Mouse (Mus musculus) spleen, adult 2 months (tissue): Measurements from ENCODE around the gene Slc7a8.

Experiments used
- CTCF ChIP-seq: fragments of 200-500 bp; IDR thresholded peaks from 2 replicates; pipeline ENCODE4 v1.5.1; 2011; ENCODE audit warnings: mild to moderate bottlenecking, inconsistent platforms; ENCODE audit not compliant: insufficient read depth, insufficient read length, insufficient replicate concordance; ENCODE audit errors: extremely low read depth
- POLR2A ChIP-seq: fragments of 200-500 bp; IDR thresholded peaks from 2 replicates; pipeline ENCODE4 v1.6.1; 2011; ENCODE audit warnings: low read depth, low read length, inconsistent platforms

DNA sequence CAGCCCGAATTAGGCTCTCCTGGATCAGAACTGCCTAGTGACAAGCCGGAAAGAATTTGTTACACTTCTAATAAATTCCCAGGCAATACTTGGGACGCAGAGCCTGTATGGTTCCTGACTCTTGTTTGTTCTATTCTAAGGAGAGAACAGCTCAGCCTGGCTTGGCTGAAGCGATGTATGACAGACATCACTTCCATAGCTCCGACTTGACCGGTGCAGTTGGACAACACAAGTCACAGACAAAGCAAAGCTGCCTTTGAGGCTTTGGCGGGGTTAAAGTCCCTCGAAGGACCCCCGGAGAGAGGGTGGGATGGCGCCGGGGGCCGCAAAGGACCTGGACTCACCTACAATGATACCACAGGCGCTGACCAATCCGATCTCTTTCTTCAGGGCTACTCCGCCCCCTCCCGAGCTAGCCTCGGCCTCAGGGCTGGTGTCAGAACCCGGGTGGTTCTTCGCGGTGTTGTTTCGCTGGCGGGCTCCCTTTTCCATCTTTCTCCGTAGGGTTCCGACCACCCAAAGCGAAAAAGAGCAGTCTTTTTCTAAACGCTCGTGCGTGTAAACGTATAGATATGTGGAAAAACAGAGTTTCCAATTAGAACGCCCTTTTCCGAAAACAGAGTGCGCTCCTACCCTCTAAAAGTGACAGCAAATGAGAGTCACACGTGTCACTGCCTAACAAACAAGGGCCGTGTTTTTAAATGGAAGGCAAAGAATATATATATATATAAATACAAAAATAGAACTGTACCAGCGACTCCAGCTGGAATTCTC is 723 bp downstream of the Slc7a8 start:
- TF ChIP-seq CTCF (no peak), POLR2A (no peak)
